Mouse (Mus musculus) lung, adult 2 months (tissue): ENCODE data around the gene Fancf.

Experiments
- CTCF ChIP-seq: fragments of 200-500 bp; IDR thresholded peaks from 2 replicates; pipeline ENCODE4 v1.5.1; 2011; ENCODE audit warnings: mild to moderate bottlenecking, low read length, control low read depth; ENCODE audit not compliant: insufficient read depth
- POLR2A ChIP-seq: fragments of 200-500 bp; IDR thresholded peaks from 2 replicates; pipeline ENCODE4 v1.6.1; 2011; ENCODE audit warnings: low read depth, mild to moderate bottlenecking, control low read depth, low read length, borderline replicate concordance; ENCODE audit errors: extremely low read depth

GRCm38 (mm10) chr7:51880121-51880520 is 18.1 kb upstream of the Fancf start:
- TF ChIP-seq CTCF (no peak), POLR2A (no peak)
